Mouse (Mus musculus) lung, embryonic 15.5 days (tissue): ENCODE data around the gene Nav1. TPM values are rescaled to one million over a fixed set of nuclear protein-coding genes. Genes with fewer than 3 reads are reported as not detected.

Experiments used
- ATAC-seq: fragments of 200-750 bp; cut with Nextera tagmentation; 2 replicates; pipeline ENCODE4 v1.8.0; 2017; ENCODE audit warnings: moderate number of reproducible peaks, borderline replicate concordance; ENCODE audit not compliant: low FRiP score, low TSS enrichment; ENCODE audit errors: extremely low read depth
- H3K27ac ChIP-seq: fragments of 300-500 bp; sonication (generic); 2 replicates; pipeline ENCODE4 v1.5.1; 2015; ENCODE audit warnings: moderate library complexity, mild to moderate bottlenecking, inconsistent platforms
- H3K27me3 ChIP-seq: fragments of 300-500 bp; sonication (generic); 2 replicates; pipeline ENCODE4 v1.6.1; 2015; ENCODE audit warnings: inconsistent platforms
- H3K36me3 ChIP-seq: fragments of 300-500 bp; sonication (generic); 2 replicates; pipeline ENCODE4 v1.6.1; 2015; ENCODE audit warnings: inconsistent platforms
- H3K4me1 ChIP-seq: fragments of 300-500 bp; sonication (generic); 2 replicates; pipeline ENCODE4 v1.6.1; 2015; ENCODE audit warnings: inconsistent platforms
- H3K4me2 ChIP-seq: fragments of 300-500 bp; sonication (generic); 2 replicates; pipeline ENCODE4 v1.6.1; 2015; ENCODE audit warnings: inconsistent platforms, mild to moderate bottlenecking, moderate library complexity
- H3K4me3 ChIP-seq: fragments of 300-500 bp; sonication (generic); 2 replicates; pipeline ENCODE4 v1.5.1; 2015; ENCODE audit warnings: mild to moderate bottlenecking, inconsistent platforms
- H3K9ac ChIP-seq: fragments of 300-500 bp; sonication (generic); 2 replicates; pipeline ENCODE4 v1.6.1; 2015; ENCODE audit warnings: inconsistent platforms
- H3K9me3 ChIP-seq: fragments of 300-500 bp; sonication (generic); 2 replicates; pipeline ENCODE4 v1.6.1; 2016; ENCODE audit warnings: inconsistent platforms
- WGBS: fragments of 180-500 bp; shearing (Covaris S2); methylation state at CpG from one replicate; pipeline ENCODE4 v1.1.7; 2015; 5-methylcytosine and 5-hydroxymethylcytosine counted together
- polyA plus RNA-seq: library from polyadenylated mRNA; unstranded; fragments of >200 nt; fragmentation: Nextera tagmentation; extraction: Ambion mirVana; gene quantifications from 2 replicates; pipeline ENCODE4 v1.2.1, GENCODE M21; 2015

Nav1 gene
- polyA plus RNA-seq, 1 experiment from 2014 or later: 11.6 TPM

DNA sequence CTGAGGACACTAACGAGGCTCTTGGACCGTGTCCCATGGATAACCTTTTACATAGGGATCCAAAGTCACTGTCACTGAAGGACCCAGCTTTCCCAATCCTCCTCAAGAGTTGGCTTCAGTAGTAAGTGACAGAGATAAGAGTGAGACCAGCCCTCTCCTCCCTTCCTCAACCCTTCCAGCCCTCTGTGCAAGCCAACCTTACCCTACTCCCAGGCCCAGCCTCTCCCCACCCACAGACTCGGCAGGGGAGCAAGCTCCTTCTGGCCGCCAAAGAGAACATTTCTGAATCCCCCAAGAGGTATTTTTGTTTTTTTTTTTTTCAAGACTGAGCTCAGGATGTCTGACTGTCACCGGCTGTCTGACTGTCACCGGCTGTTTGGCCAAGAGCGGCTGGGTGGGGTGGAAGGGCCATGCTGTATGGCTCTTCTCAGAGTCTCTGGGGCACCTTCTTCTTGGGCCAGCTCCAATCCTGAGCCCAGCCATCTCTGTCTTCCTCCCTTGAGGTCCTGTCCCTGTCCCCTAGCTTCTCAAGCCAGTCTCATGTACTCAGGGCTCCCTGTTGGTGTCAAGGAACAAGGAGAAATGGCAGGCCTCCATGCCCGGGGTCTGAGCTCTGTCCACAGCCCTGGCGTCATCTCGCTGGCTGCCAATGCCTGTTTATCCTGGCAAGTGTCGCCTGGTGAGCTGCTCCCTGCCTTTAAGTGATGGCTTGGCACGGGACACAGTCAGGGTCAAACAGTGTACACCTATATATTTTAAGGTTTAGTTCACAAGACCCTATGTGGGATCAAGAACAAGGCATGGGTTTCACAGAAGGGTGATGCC lies 68.4 kb downstream of the Nav1 start:
- Histone ChIP-seq H3K27ac (no peak overlapping the region; the same call in 1 of the 2 replicates), H3K36me3 (no peaks in the 10 kb centered on the region), H3K4me1 (peaks cover 63% of the 10 kb centered on the region), H3K4me3 (no peak overlapping the region), H3K9me3 (no peaks in the 10 kb centered on the region), H3K27me3 (no peaks in the 10 kb centered on the region), H3K9ac (no peak overlapping the region), H3K4me2 (no peak overlapping the region)
- ATAC-seq: no peak
- WGBS: 56% methylated on average over 12 of the region's 12 CpGs

DNA sequence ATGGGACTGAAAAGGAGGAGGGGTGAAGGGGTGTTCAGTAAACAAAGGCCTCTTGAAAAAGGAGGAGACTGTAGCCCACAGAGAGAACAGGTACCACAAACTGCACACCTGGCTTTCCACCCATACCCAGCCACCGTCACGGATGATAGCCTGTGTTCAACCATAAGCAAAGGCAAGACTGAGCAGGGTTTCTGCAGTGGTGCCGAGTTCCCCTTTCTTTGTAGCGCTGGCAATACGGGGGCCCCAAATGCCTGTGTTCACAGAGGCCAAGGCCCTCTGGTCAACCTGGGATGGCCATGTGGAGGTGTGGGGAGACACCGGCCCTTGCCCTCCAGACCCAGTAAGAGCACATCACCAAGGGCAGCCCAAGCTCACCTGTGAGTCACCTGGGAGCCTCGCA lies 70.3 kb downstream of the Nav1 start:
- Histone ChIP-seq H3K4me2 (no peak overlapping the region), H3K4me1 (peaks cover 48% of the 10 kb centered on the region), H3K4me3 (no peak overlapping the region), H3K9ac (no peak overlapping the region), H3K9me3 (no peaks in the 10 kb centered on the region), H3K36me3 (no peaks in the 10 kb centered on the region), H3K27ac (no peak overlapping the region; the same call in 1 of the 2 replicates), H3K27me3 (no peaks in the 10 kb centered on the region)
- no peak for ATAC-seq
- 91% methylated on average over 7 of the region's 7 CpGs for WGBS

DNA sequence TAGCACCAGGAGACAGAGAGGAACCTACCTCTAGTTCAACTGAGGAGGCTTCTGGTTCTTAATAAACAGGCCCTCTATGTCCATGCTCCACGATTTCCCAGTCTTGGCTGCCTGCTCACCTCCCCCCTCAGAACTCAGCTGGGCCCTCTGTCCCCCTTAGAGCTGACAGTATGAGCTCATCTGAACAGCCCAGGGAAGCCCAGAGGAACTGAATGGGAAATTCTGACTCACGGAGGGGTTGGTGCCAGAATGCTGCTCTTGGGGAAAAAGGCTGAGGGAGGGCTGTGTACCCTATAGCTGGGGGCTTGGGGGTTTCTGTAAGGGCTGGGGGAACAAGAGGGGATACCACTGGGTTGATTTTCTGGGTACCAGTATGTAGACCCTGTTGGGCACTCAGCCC lies 70.8 kb downstream of the Nav1 start:
- Histone ChIP-seq H3K27me3 (no peaks in the 10 kb centered on the region), H3K36me3 (no peaks in the 10 kb centered on the region), H3K4me1 (peaks cover 52% of the 10 kb centered on the region), H3K9me3 (no peaks in the 10 kb centered on the region), H3K27ac (peak overlapping the region; percentile 64), H3K4me2 (no peak overlapping the region), H3K9ac (no peak overlapping the region), H3K4me3 (no peak overlapping the region)
- no peak for ATAC-seq
- 40% methylated on average over 2 of the region's 2 CpGs for WGBS

- Histone ChIP-seq H3K9ac (no peak overlapping the region), H3K27me3 (no peaks in the 10 kb centered on the region), H3K4me3 (no peak overlapping the region), H3K9me3 (no peaks in the 10 kb centered on the region), H3K4me2 (no peak overlapping the region), H3K27ac (peak overlapping the region; percentile 64), H3K4me1 (peaks cover 55% of the 10 kb centered on the region), H3K36me3 (no peaks in the 10 kb centered on the region)
- ATAC-seq: peak; percentile 75; the same call in 1 of the 2 replicates
- 14% methylated on average over 4 of the region's 4 CpGs for WGBS
These were observed 71.8 kb downstream of the Nav1 start for GRCm38 (mm10) chr1:135535256-135535655.

DNA sequence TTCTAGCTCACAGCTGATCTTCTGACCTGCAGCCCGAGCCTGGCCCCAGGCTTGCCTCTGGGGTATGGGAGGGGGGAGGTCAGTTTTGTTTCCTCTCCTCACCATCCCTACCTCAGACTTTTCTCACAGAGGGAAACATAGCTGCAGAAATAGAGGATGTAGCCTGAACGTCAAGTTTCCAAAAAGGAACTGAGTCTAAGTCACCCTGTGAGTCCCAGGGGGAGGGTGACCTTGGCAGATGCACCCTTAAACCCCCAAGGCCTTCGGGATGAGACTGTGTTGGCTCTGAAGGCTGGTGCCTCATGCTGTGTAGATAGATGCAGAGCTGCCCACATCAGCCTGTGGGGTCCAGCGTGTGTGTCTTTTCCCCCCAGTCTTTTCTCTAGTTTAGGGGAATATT lies 72.3 kb downstream of the Nav1 start:
- Histone ChIP-seq H3K4me3 (no peak overlapping the region), H3K27me3 (no peaks in the 10 kb centered on the region), H3K36me3 (no peaks in the 10 kb centered on the region), H3K27ac (peak overlapping the region; percentile 64), H3K9ac (no peak overlapping the region), H3K9me3 (no peaks in the 10 kb centered on the region), H3K4me2 (no peak overlapping the region), H3K4me1 (peaks cover 55% of the 10 kb centered on the region)
- ATAC-seq: no peak
- 34% methylated on average over 4 of the region's 4 CpGs for WGBS

DNA sequence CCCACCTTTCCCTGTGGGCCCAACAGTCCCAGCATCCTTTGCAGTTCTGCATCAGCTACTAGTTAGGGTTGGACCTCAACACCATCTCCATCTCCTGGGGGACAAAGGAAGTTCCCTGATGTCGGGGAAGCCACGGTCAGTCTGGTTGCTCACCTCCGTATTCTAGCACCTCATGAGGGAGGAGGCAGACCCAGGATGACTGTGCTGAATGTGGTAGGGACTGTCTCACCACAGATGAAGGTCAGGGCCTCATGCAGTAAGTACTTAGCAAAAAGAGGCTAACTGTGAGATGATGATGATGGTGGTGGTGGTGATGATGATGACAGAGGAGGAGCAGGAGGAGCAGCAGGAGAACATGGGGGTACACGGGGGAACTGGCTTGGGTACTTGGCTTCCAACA lies 73.0 kb downstream of the Nav1 start:
- Histone ChIP-seq H3K9ac (no peak overlapping the region), H3K9me3 (no peaks in the 10 kb centered on the region), H3K27me3 (no peaks in the 10 kb centered on the region), H3K4me3 (no peak overlapping the region), H3K36me3 (no peaks in the 10 kb centered on the region), H3K4me1 (peaks cover 55% of the 10 kb centered on the region), H3K27ac (no peak overlapping the region), H3K4me2 (no peak overlapping the region)
- 82% methylated on average over 4 of the region's 4 CpGs for WGBS
- ATAC-seq: no peak

GRCm38 (mm10) chr1:135532383-135532782 lies 74.7 kb downstream of the Nav1 start:
- Histone ChIP-seq H3K9me3 (no peaks in the 10 kb centered on the region), H3K4me1 (peaks cover 46% of the 10 kb centered on the region), H3K9ac (no peak overlapping the region), H3K4me2 (no peak overlapping the region), H3K36me3 (no peaks in the 10 kb centered on the region; the same call in 1 of the 2 replicates), H3K27me3 (no peaks in the 10 kb centered on the region), H3K4me3 (no peak overlapping the region), H3K27ac (no peak overlapping the region)
- WGBS: 92% methylated on average over 23 of the region's 23 CpGs
- ATAC-seq: no peak

DNA sequence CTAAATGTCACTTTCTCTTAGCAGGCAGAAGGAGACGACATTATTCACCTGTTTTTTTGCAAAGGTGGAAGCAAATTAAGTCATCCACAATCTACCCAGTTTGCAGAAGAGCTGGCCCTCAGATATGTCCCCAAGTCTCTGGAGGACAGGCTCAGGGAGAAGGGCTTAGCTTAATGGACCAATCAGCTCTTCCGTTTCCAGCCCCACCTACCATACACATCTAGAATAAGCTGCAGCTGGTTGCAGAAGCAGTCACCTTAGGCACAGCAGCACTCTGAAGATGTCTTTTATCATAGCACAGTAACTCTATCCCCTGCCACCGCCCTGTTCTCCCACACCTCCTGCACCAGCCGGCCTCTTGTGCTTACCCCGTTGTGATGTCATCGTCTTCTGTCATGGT lies 75.1 kb downstream of the Nav1 start:
- WGBS: 69% methylated on average over 6 of the region's 6 CpGs
- Histone ChIP-seq H3K4me1 (peaks cover 42% of the 10 kb centered on the region), H3K4me3 (no peak overlapping the region), H3K27ac (no peak overlapping the region), H3K27me3 (no peaks in the 10 kb centered on the region), H3K9ac (no peak overlapping the region), H3K9me3 (no peaks in the 10 kb centered on the region), H3K4me2 (no peak overlapping the region), H3K36me3 (no peaks in the 10 kb centered on the region; the same call in 1 of the 2 replicates)
- ATAC-seq: no peak

- H3K27me3 ChIP-seq: no peaks in the 10 kb centered on the region
- no peak overlapping the region for H3K4me2 ChIP-seq
- 38% methylated on average over 10 of the region's 10 CpGs for WGBS
- no peak overlapping the region for H3K9ac ChIP-seq
- H3K36me3 ChIP-seq: no peaks in the 10 kb centered on the region; the same call in 1 of the 2 replicates
- peak; percentile 50 for ATAC-seq
- H3K9me3 ChIP-seq: no peaks in the 10 kb centered on the region
- peaks cover 33% of the 10 kb centered on the region for H3K4me1 ChIP-seq
- 0 out of 2 replicates have a peak overlapping the region, but pooled peaks have one; percentile 30 for H3K27ac ChIP-seq
- H3K4me3 ChIP-seq: no peak overlapping the region
These were observed 76.0 kb downstream of the Nav1 start for GRCm38 (mm10) chr1:135531081-135531480.

- Histone ChIP-seq H3K4me1 (peaks cover 23% of the 10 kb centered on the region), H3K9ac (no peak overlapping the region), H3K27me3 (no peaks in the 10 kb centered on the region), H3K4me2 (0 out of 2 replicates have a peak overlapping the region, but pooled peaks have one; percentile 18), H3K27ac (peak overlapping the region; percentile 65), H3K36me3 (peaks cover 3% of the 10 kb centered on the region; the same call in 1 of the 2 replicates), H3K4me3 (no peak overlapping the region), H3K9me3 (no peaks in the 10 kb centered on the region)
- ATAC-seq: no peak
- WGBS: 33% methylated on average over 4 of the region's 4 CpGs
These were observed 82.6 kb downstream of the Nav1 start for GRCm38 (mm10) chr1:135524518-135524860.

DNA sequence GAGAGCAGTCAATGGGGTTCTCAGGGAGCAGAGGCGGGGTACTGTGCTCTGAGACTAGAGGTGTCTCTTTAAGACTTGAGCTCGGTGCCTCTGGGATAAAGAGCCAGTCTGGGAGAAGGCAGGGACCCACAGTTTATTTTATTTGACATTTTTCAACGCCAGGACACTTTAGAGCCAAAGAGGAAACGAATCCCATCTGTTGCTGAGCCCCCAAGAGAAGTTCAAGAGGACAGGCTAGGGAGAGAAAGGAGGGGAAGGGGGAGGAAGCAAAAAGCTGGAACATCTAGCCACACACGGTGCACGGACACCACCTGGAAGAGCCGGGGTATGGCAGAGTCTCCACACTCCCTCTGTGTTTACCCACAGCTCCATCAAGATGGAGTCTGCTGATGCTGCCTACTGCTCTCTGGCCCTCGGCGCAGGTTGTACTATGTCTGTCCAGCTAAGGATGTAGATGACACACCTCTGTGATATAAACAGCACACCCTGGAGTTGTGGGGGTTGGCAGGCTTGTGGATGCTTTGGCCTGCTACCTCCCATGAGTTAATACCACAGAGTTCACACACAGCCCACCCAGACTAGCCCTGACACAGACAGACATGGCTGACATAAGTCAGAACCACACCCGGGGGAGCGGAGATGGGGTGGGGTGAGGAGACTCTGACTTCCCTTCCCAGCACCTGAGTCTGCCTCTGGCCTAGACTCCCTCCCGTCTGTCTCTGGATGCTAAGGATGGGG lies 83.1 kb downstream of the Nav1 start:
- Histone ChIP-seq H3K9me3 (no peaks in the 10 kb centered on the region), H3K4me3 (no peak overlapping the region), H3K27me3 (no peaks in the 10 kb centered on the region), H3K9ac (no peak overlapping the region), H3K4me2 (peak overlapping the region; percentile 18; the same call in 1 of the 2 replicates), H3K4me1 (peaks cover 23% of the 10 kb centered on the region), H3K36me3 (peaks cover 3% of the 10 kb centered on the region; the same call in 1 of the 2 replicates), H3K27ac (peak overlapping the region; percentile 65)
- ATAC-seq: peak; percentile 70
- 24% methylated on average over 12 of the region's 12 CpGs for WGBS

GRCm38 (mm10) chr1:135523344-135523743 lies 83.8 kb downstream of the Nav1 start:
- Histone ChIP-seq H3K4me3 (no peak overlapping the region), H3K9me3 (no peaks in the 10 kb centered on the region), H3K27me3 (no peaks in the 10 kb centered on the region; the same call in 1 of the 2 replicates), H3K4me1 (peaks cover 23% of the 10 kb centered on the region), H3K36me3 (peaks cover 3% of the 10 kb centered on the region; the same call in 1 of the 2 replicates), H3K9ac (no peak overlapping the region), H3K27ac (peak overlapping the region; percentile 65), H3K4me2 (no peak overlapping the region)
- peak; percentile 11; the same call in 1 of the 2 replicates for ATAC-seq
- WGBS: 53% methylated on average over 2 of the region's 2 CpGs
